Mouse (Mus musculus) hindbrain, embryonic 12.5 days (tissue): ENCODE measurements at regions not wholly inside any gene's neighbourhood (a gene's known extent, or its start where the extent isn't known, plus 50 kb on each side); places are given as distances from the start of the nearest gene placed in this dataset.

Experiments
- ATAC-seq: fragments of 200-750 bp; cut with Nextera tagmentation; 2 replicates; pipeline ENCODE4 v1.8.0; 2017; ENCODE audit warnings: moderate TSS enrichment; ENCODE audit not compliant: low FRiP score
- H3K27ac ChIP-seq: fragments of 300-500 bp; sonication (generic); 2 replicates; pipeline ENCODE4 v1.5.1; 2016; ENCODE audit warnings: mild to moderate bottlenecking
- H3K27me3 ChIP-seq: fragments of 300-500 bp; sonication (generic); 2 replicates; pipeline ENCODE4 v1.6.1; 2016; ENCODE audit warnings: mild to moderate bottlenecking
- H3K36me3 ChIP-seq: fragments of 300-500 bp; sonication (generic); 2 replicates; pipeline ENCODE4 v1.6.1; 2016; ENCODE audit warnings: mild to moderate bottlenecking
- H3K4me1 ChIP-seq: fragments of 300-500 bp; sonication (generic); 2 replicates; pipeline ENCODE4 v1.6.1; 2016
- H3K4me2 ChIP-seq: fragments of 300-500 bp; sonication (generic); replicated peaks from 2 replicates; pipeline ENCODE4 v1.6.1; 2016; ENCODE audit warnings: mild to moderate bottlenecking
- H3K4me3 ChIP-seq: fragments of 300-500 bp; sonication (generic); 2 replicates; pipeline ENCODE4 v1.5.1; 2016; ENCODE audit warnings: mild to moderate bottlenecking
- H3K9ac ChIP-seq: fragments of 300-500 bp; sonication (generic); 2 replicates; pipeline ENCODE4 v1.6.1; 2016; ENCODE audit warnings: mild to moderate bottlenecking, moderate library complexity
- H3K9me3 ChIP-seq: fragments of 300-500 bp; sonication (generic); replicated peaks from 2 replicates; pipeline ENCODE4 v1.6.1; 2016; ENCODE audit warnings: mild to moderate bottlenecking
- WGBS: fragments of 180-500 bp; shearing (Covaris S2); methylation state at CpG from one replicate; pipeline ENCODE4 v1.1.7; 2016; 5-methylcytosine and 5-hydroxymethylcytosine counted together

DNA sequence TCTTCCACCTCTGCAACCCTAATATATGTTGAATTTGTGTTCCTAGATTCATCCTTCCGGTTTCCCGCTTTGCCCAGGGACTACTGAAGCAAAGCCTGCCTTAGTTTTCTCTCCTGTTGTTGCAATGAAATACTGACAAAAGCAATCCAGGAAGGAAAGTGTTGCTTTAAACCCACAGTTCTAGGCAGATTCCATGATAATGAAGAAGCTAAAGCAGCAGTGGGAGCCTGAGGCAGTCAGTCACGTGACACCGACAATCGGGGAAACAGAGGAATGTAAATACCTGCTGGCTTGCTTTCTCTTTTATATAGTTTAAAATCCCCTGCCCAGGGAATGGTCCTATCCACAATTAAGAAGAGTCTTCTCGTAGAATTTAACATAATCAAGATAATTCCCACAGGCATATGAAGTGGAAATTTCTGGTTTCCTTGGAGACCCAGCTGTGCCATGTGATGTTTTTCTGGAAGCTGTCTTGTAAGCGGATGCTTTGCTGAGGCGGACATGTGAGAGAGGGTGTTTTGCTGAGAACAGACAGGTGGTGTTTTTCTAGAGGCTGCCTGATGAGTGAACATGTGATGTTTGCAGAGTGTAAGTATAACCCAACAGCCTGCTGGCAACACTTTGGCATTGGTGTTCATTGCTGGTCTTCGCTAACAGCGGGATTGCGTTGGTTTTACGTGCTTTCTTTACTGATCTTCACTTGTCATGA, 398.0 kb downstream of the Prim2 start:
- no peak overlapping the region for H3K9ac ChIP-seq
- no peaks in the 10 kb centered on the region for H3K36me3 ChIP-seq
- no peak overlapping the region for H3K27ac ChIP-seq
- H3K4me3 ChIP-seq: no peak overlapping the region; the same call in 1 of the 2 replicates
- no peaks in the 10 kb centered on the region for H3K4me1 ChIP-seq
- no peaks in the 10 kb centered on the region for H3K27me3 ChIP-seq
- peak overlapping the region; percentile 24; the same call in 1 of the 2 replicates for H3K4me2 ChIP-seq
- 56% methylated on average over 12 of the region's 12 CpGs for WGBS
- no peak for ATAC-seq
- no peaks in the 10 kb centered on the region for H3K9me3 ChIP-seq

DNA sequence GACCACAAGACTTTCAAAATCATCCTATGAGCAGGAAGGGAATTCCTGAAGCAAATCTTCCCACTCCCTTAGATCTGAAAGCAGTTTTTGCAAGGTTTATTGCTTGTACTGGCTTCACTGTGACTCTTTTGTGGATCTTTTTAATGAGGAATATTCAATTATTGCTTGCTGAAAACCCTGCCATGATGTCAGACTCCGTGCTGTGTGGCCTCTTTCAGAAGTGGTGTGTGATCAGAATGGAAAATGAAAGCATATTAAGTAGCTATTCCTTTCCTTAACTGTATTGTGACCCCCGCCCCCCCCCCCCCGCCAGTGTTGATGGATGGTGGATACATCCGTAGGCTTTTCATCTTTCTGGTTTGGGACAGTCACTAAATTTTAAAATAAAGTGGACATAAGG, 400.4 kb downstream of the Prim2 start:
- no peaks in the 10 kb centered on the region for H3K4me1 ChIP-seq
- no peak overlapping the region for H3K4me2 ChIP-seq
- no peaks in the 10 kb centered on the region for H3K27me3 ChIP-seq
- no peak overlapping the region for H3K9ac ChIP-seq
- no peak for ATAC-seq
- no peak overlapping the region for H3K4me3 ChIP-seq
- H3K36me3 ChIP-seq: no peaks in the 10 kb centered on the region
- no peaks in the 10 kb centered on the region for H3K9me3 ChIP-seq
- 56% methylated on average over 4 of the region's 4 CpGs for WGBS
- H3K27ac ChIP-seq: no peak overlapping the region

DNA sequence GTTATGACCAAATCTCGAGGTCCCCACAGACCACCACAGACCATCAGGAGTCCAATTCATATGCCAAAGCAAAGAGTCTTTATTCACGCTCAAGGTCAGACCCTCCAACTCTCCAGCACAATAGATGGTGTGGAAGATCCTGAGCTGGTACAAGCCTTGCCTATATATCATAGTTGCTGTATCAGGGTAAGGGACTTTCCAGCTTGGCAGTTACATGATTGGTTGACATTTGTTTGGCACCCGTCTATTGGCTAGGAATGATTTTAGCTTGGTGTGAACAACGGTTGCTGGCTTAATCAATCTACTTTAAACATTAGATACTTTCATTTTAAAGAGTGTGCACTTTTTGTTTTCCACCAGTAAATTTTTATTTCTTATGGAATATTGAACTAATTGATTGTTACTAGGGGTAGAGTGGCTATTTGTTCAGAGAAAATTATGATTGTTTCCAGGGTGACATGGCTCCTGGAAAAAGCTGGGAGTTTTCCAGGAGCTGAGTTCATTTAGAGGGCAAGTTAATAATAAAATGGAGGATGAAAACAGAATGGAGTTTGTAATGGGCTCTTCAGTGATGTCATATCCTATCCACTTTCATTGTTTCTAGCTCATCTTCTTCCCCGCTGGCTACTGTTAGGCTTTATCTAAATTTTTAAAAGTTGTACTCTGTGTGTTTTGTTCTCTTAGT, 403.7 kb downstream of the Prim2 start:
- H3K36me3 ChIP-seq: no peaks in the 10 kb centered on the region
- H3K4me1 ChIP-seq: no peaks in the 10 kb centered on the region
- ATAC-seq: no peak
- H3K9me3 ChIP-seq: no peaks in the 10 kb centered on the region
- H3K4me2 ChIP-seq: no peak overlapping the region
- whole genome bisulfite sequencing: 89% methylated on average over 5 of the region's 5 CpGs
- no peak overlapping the region for H3K27ac ChIP-seq
- H3K9ac ChIP-seq: no peak overlapping the region
- no peak overlapping the region for H3K4me3 ChIP-seq
- H3K27me3 ChIP-seq: no peaks in the 10 kb centered on the region

DNA sequence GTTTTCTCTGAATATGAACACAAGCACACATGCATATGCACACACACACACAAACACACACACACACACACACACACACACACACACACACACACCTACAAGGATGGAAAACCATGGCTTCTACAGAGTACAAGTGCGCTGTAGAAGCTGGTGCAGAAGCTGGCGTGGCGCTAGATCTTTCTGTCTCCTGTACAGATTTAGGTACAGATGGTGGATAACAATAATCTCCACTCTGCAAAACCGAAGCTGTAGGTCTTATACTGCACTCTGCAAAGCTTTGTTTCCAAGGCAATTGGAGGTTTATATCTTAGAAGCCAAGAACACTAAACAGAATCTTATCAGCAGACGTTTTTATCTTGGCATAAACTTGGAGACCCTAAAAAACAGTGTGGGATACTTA, 420.1 kb downstream of the Prim2 start:
- Histone ChIP-seq H3K4me1 (no peaks in the 10 kb centered on the region), H3K9me3 (no peaks in the 10 kb centered on the region), H3K36me3 (no peaks in the 10 kb centered on the region), H3K4me3 (no peak overlapping the region), H3K27me3 (no peaks in the 10 kb centered on the region), H3K27ac (no peak overlapping the region), H3K4me2 (no peak overlapping the region), H3K9ac (no peak overlapping the region)
- WGBS: 89% methylated on average over 5 of the region's 5 CpGs
- ATAC-seq: no peak

DNA sequence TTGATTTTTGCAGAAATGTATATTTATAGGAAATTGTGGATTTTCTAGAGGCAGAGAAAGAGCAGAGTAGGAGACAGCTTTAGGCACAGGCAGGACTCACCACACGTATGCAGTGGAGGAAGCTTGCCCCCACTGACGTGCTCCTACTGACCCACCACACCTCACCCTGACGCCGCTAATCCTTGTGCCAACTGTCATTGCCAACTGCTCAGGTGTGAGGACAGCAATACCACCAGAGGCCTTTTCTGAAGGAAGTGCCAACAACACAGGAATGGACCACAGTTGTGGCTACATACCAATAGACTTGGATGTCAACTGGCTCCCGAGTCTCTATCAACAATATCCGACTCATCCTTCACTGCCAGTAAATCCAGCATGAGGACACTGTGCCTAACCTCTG, 422.5 kb downstream of the Prim2 start:
- H3K4me3 ChIP-seq: no peak overlapping the region
- H3K36me3 ChIP-seq: no peaks in the 10 kb centered on the region
- H3K9ac ChIP-seq: no peak overlapping the region
- H3K4me2 ChIP-seq: no peak overlapping the region
- no peaks in the 10 kb centered on the region for H3K4me1 ChIP-seq
- WGBS: 88% methylated on average over 6 of the region's 6 CpGs
- H3K9me3 ChIP-seq: no peaks in the 10 kb centered on the region
- ATAC-seq: no peak
- no peak overlapping the region for H3K27ac ChIP-seq
- no peaks in the 10 kb centered on the region for H3K27me3 ChIP-seq

DNA sequence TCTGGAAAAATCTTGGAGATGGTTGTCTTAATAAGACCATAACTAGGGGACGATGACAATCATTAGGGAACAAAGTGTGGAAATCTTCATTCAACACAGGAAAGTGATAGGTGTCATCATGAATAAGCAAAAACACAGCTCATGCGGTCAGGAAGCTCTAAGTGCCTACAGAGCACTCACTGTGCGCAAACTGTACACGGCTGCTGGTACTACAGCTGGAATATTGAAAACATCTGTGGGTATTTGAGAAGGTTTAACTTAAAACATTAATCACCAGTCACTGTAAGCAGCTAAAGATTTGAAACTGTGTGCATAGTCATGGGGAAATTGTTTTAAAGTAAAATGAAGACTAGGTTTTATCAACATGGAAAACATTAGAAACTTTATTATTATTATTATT, 424.4 kb downstream of the Prim2 start:
- Histone ChIP-seq H3K4me1 (no peaks in the 10 kb centered on the region), H3K27ac (no peak overlapping the region), H3K4me2 (no peak overlapping the region), H3K27me3 (no peaks in the 10 kb centered on the region), H3K36me3 (no peaks in the 10 kb centered on the region), H3K4me3 (no peak overlapping the region), H3K9ac (no peak overlapping the region), H3K9me3 (no peaks in the 10 kb centered on the region)
- WGBS: 66% methylated on average over 4 of the region's 4 CpGs
- ATAC-seq: no peak

DNA sequence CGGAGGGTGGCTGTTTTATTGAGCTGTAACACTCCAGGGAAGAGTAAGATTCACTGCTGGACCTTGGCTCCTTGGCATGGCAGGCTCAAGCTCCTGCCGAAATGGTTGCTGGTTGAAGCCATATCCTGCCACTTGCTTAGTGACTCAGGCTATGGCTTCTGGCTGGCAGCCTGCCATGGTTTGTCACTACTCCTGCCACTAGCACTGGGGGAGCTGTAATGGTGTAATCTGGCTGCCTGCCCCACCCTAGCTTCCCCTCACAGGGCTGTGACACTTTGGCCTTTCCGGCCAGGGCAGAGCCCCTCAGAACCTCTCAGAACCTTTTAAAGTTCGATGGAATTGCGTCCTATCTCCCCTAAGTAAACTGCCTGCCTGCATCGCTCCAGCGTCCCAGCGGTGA, 424.9 kb downstream of the Prim2 start:
- Histone ChIP-seq H3K27ac (no peak overlapping the region), H3K9me3 (no peaks in the 10 kb centered on the region), H3K9ac (no peak overlapping the region), H3K4me1 (no peaks in the 10 kb centered on the region), H3K4me3 (no peak overlapping the region), H3K4me2 (no peak overlapping the region), H3K27me3 (no peaks in the 10 kb centered on the region), H3K36me3 (no peaks in the 10 kb centered on the region)
- ATAC-seq: no peak
- 82% methylated on average over 8 of the region's 8 CpGs for WGBS

- Histone ChIP-seq H3K27me3 (no peaks in the 10 kb centered on the region), H3K4me2 (peak overlapping the region; percentile 17; the same call in 1 of the 2 replicates), H3K4me1 (0 out of 2 replicates have a peak, but pooled peaks cover 6% of the 10 kb centered on the region), H3K4me3 (no peak overlapping the region), H3K27ac (peak overlapping the region; percentile 61; the same call in 1 of the 2 replicates), H3K9ac (no peak overlapping the region), H3K9me3 (no peaks in the 10 kb centered on the region), H3K36me3 (no peaks in the 10 kb centered on the region)
- ATAC-seq: peak; percentile 56; the same call in 1 of the 2 replicates
- WGBS: 38% methylated on average over 6 of the region's 6 CpGs
Measured at GRCm38 (mm10) chr1:33222997-33223396, 446.6 kb downstream of the Prim2 start.

DNA sequence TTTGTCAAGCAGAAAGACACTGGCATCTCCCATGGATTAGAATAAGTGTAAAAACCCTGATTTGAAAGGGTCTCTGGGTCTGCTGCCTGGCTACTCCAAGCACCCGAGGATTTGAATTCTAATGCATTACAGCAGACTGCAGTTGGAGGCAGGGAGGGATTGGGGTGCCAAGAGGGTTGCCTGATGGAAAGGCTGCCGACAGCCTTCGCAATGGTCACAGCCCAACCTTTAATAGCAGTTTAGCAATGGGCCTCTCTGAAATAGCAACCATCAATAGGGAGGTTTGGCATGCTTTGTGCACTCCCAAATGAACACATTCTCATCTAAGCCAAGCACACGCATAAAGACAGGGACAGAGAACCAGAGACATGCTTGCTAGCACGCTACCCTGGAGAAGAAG, 454.8 kb downstream of the Prim2 start:
- H3K9me3 ChIP-seq: no peaks in the 10 kb centered on the region
- no peaks in the 10 kb centered on the region for H3K27me3 ChIP-seq
- peaks cover 2% of the 10 kb centered on the region; the same call in 1 of the 2 replicates for H3K4me1 ChIP-seq
- 57% methylated on average over 5 of the region's 5 CpGs for WGBS
- H3K36me3 ChIP-seq: no peaks in the 10 kb centered on the region
- H3K27ac ChIP-seq: no peak overlapping the region
- 0 out of 2 replicates have a peak, but pooled peaks have one; percentile 46 for ATAC-seq
- no peak overlapping the region for H3K9ac ChIP-seq
- no peak overlapping the region for H3K4me3 ChIP-seq
- no peak overlapping the region for H3K4me2 ChIP-seq

DNA sequence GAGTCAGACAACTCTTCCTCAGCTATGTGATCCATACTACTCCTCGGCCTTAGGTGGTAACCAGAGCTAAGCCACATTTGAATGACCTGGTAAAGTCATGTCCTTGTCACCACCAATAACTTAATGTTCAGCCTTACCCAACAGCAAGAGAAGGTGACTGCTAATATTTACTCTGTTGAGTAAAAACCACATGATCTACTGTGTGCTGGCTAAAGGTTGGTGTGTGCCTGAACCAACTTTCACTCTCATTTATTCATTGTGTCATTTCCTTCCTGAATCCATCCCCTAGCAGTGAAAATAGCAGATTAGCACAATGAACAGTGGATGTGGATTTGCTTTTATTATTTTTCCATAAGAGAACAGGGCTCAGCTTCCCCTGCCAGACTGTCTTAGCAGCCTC, 455.2 kb downstream of the Prim2 start:
- H3K36me3 ChIP-seq: no peaks in the 10 kb centered on the region
- no peak overlapping the region for H3K9ac ChIP-seq
- no peak overlapping the region for H3K27ac ChIP-seq
- no peaks in the 10 kb centered on the region for H3K9me3 ChIP-seq
- no peaks in the 10 kb centered on the region for H3K27me3 ChIP-seq
- no peak overlapping the region for H3K4me3 ChIP-seq
- ATAC-seq: no peak
- peaks cover 2% of the 10 kb centered on the region; the same call in 1 of the 2 replicates for H3K4me1 ChIP-seq
- 85% methylated on average over 1 of the region's 1 CpGs for WGBS
- H3K4me2 ChIP-seq: no peak overlapping the region

DNA sequence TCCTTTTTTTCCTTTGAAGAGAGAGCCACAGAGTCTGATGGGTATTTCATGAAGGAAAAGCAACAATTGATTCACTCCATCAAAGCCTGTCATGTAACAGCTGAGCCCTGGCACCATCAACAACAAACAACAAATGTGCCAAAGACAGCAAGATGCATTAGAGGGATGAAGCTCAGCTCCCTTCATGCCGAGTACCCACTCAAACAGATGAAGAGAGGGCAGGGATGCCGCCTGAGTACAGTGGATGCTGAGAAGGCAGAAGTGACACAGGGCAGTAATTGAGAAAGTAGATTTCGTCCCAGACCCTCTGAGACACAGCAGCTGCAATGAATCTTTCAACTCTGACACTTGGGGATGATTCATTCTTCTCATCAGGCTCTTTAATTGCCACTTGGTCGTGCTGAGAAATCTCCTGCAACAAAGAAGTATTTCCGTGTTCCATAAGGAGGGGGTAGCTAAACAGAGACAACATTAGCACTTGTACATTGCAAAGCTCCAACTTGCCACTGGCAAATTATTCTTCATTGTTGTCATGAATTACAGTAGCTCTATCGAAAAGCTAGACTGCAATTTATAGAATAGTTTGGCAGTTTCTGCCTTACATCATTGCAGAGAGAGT, 467.9 kb downstream of the Prim2 start:
- no peak overlapping the region for H3K9ac ChIP-seq
- 52% methylated on average over 6 of the region's 6 CpGs for WGBS
- 0 out of 2 replicates have a peak, but pooled peaks cover 3% of the 10 kb centered on the region for H3K4me1 ChIP-seq
- H3K4me2 ChIP-seq: no peak overlapping the region
- no peaks in the 10 kb centered on the region for H3K36me3 ChIP-seq
- H3K27ac ChIP-seq: no peak overlapping the region
- H3K27me3 ChIP-seq: no peaks in the 10 kb centered on the region
- H3K9me3 ChIP-seq: no peaks in the 10 kb centered on the region
- H3K4me3 ChIP-seq: no peak overlapping the region
- peak; percentile 71 for ATAC-seq

GRCm38 (mm10) chr1:33195114-33195513, 474.5 kb downstream of the Prim2 start:
- no peaks in the 10 kb centered on the region for H3K36me3 ChIP-seq
- no peaks in the 10 kb centered on the region for H3K4me1 ChIP-seq
- H3K4me2 ChIP-seq: no peak overlapping the region
- H3K9ac ChIP-seq: no peak overlapping the region
- no peak overlapping the region for H3K4me3 ChIP-seq
- H3K9me3 ChIP-seq: no peaks in the 10 kb centered on the region
- no peak overlapping the region for H3K27ac ChIP-seq
- no peaks in the 10 kb centered on the region for H3K27me3 ChIP-seq
- 72% methylated on average over 2 of the region's 2 CpGs for WGBS
- no peak for ATAC-seq
